11 mouse cellular contexts compared by ENCODE assay signal in genomic region chr11:55410502-55410901, GRCm38 (mm10). TPM values are rescaled to one million over a fixed set of nuclear protein-coding genes. Genes with fewer than 3 reads are reported as not detected.
DNase-seq lines count a peak whose midpoint lies in the region; ATAC-seq and TF ChIP-seq lines count a peak whose summit lies in the region.
"Had no signal": no experiment of that assay in that cellular context is flagged by ENCODE, and none has a peak within 500 bp of the region (broad histone marks: within the 10 kb centered on the region; RNA-seq: fewer than 3 reads in every experiment).

No protein-coding gene starts in this region.

- no peak for TF ChIP-seq CTCF in kidney, adult 2 months (conservative IDR thresholded peaks at IDR 0.05; ENCODE audit: insufficient read depth, insufficient read length, low read depth, low read length)
- no peak for TF ChIP-seq CTCF in lung, postnatal 0 days (IDR thresholded peaks at IDR 0.05)
- TF ChIP-seq CTCF in stomach, postnatal 0 days (IDR thresholded peaks at IDR 0.05; ENCODE audit: low read depth) = no peak

- no peak for DNase-seq in forebrain, embryonic 10.5 days (ENCODE audit: extremely low spot score, low spot score)
- no peak for DNase-seq in forebrain, embryonic 11.5 days (ENCODE audit: low spot score)
- peak; percentile 38 for DNase-seq in kidney, adult 2 months
- DNase-seq in kidney, postnatal 14 days = no peak
- no peak for DNase-seq in lung, postnatal 0 days (ENCODE audit: low spot score)
- DNase-seq in lung, postnatal 4 days = no peak
- no peak for DNase-seq in stomach, postnatal 0 days (ENCODE audit: low spot score)
- DNase-seq: adrenal gland, postnatal 14 days; right cerebral cortex, postnatal 4 days had no signal

- H3K4me1 ChIP-seq in forebrain, embryonic 10.5 days = peaks cover 15% of the 10 kb centered on the region
- no peaks in the 10 kb centered on the region for H3K4me1 ChIP-seq in forebrain, embryonic 11.5 days (replicated peaks; ENCODE audit: control insufficient read depth, insufficient read depth, low read length)
- peaks cover 10% of the 10 kb centered on the region for H3K4me1 ChIP-seq in kidney, adult 2 months (ENCODE audit: control insufficient read depth, insufficient read depth, low read length)
- peaks cover 30% of the 10 kb centered on the region; the same call in 1 of the 2 replicates for H3K4me1 ChIP-seq in lung, postnatal 0 days (ENCODE audit: insufficient read depth, low read depth, low read length)
- H3K4me1 ChIP-seq in stomach, postnatal 0 days (replicated peaks; ENCODE audit: control insufficient read depth, insufficient read depth) = no peaks in the 10 kb centered on the region; the same call in 1 of the 2 replicates

- H3K4me2 ChIP-seq in forebrain, embryonic 11.5 days (ENCODE audit: low read depth, low read length, severe bottlenecking) = no peak overlapping the region
- H3K4me2 ChIP-seq in lung, postnatal 0 days (replicated peaks; ENCODE audit: low read depth, low read length) = no peak overlapping the region
- H3K4me2 ChIP-seq in stomach, postnatal 0 days (replicated peaks; ENCODE audit: low read depth) = no peak overlapping the region
- H3K4me2 ChIP-seq: hindbrain, embryonic 14.5 days had no signal

- peaks cover 71% of the 10 kb centered on the region for H3K36me3 ChIP-seq in forebrain, embryonic 10.5 days (replicated peaks)
- H3K36me3 ChIP-seq in forebrain, embryonic 11.5 days (ENCODE audit: control insufficient read depth, insufficient read depth, low read length) = peaks cover 8% of the 10 kb centered on the region; the same call in 1 of the 2 replicates
- H3K36me3 ChIP-seq in kidney, adult 2 months (ENCODE audit: control insufficient read depth, insufficient read depth, low read length) = peaks cover 2% of the 10 kb centered on the region; the same call in 1 of the 2 replicates
- peaks cover 35% of the 10 kb centered on the region for H3K36me3 ChIP-seq in lung, postnatal 0 days (ENCODE audit: insufficient read depth, low read length)
- peaks cover 35% of the 10 kb centered on the region for H3K36me3 ChIP-seq in stomach, postnatal 0 days (ENCODE audit: control insufficient read depth, insufficient read depth, low read length)

- H3K4me3 ChIP-seq in forebrain, embryonic 10.5 days = no peak overlapping the region
- no peak overlapping the region for H3K4me3 ChIP-seq in forebrain, embryonic 11.5 days (ENCODE audit: low read depth, low read length)
- H3K4me3 ChIP-seq in kidney, adult 2 months (ENCODE audit: insufficient read depth, low read depth, low read length) = no peak overlapping the region
- no peak overlapping the region for H3K4me3 ChIP-seq in lung, postnatal 0 days (ENCODE audit: low read depth, low read length)
- no peak overlapping the region for H3K4me3 ChIP-seq in stomach, postnatal 0 days (ENCODE audit: low read depth, low read length)

- TF ChIP-seq POLR2A in kidney, adult 2 months (IDR thresholded peaks at IDR 0.05; ENCODE audit: low read depth, low read length) = no peak

- no peaks in the 10 kb centered on the region for H3K27me3 ChIP-seq in forebrain, embryonic 10.5 days (ENCODE audit: poor library complexity, severe bottlenecking)
- no peaks in the 10 kb centered on the region for H3K27me3 ChIP-seq in forebrain, embryonic 11.5 days (ENCODE audit: control insufficient read depth, insufficient read depth, low read length)
- no peaks in the 10 kb centered on the region for H3K27me3 ChIP-seq in kidney, adult 2 months (replicated peaks; ENCODE audit: control insufficient read depth, insufficient read depth, low read length)
- no peaks in the 10 kb centered on the region for H3K27me3 ChIP-seq in lung, postnatal 0 days (replicated peaks; ENCODE audit: insufficient read depth, low read length)
- H3K27me3 ChIP-seq in stomach, postnatal 0 days (ENCODE audit: control insufficient read depth, insufficient read depth, low read length) = no peaks in the 10 kb centered on the region

- TF ChIP-seq EP300 in lung, postnatal 0 days (IDR thresholded peaks at IDR 0.05) = no peak
- no peak for TF ChIP-seq EP300 in stomach, postnatal 0 days (optimal IDR thresholded peaks at IDR 0.05)

- no peaks in the 10 kb centered on the region for H3K9me3 ChIP-seq in forebrain, embryonic 10.5 days
- H3K9me3 ChIP-seq in forebrain, embryonic 11.5 days (ENCODE audit: control insufficient read depth, low read length) = no peaks in the 10 kb centered on the region
- no peaks in the 10 kb centered on the region for H3K9me3 ChIP-seq in lung, postnatal 0 days (ENCODE audit: low read length)
- no peaks in the 10 kb centered on the region for H3K9me3 ChIP-seq in stomach, postnatal 0 days (ENCODE audit: control insufficient read depth, low read length)

- no peak overlapping the region for H3K9ac ChIP-seq in forebrain, embryonic 11.5 days (ENCODE audit: low read length)
- no peak overlapping the region for H3K9ac ChIP-seq in lung, postnatal 0 days (replicated peaks; ENCODE audit: low read depth)
- no peak overlapping the region for H3K9ac ChIP-seq in stomach, postnatal 0 days (ENCODE audit: low read length)
- H3K9ac ChIP-seq: hindbrain, embryonic 14.5 days had no signal

- ATAC-seq in forebrain, embryonic 11.5 days (replicated peaks; ENCODE audit: low FRiP score) = no peak
- ATAC-seq in lung, postnatal 0 days = no peak
- ATAC-seq in stomach, postnatal 0 days (ENCODE audit: low FRiP score, low TSS enrichment) = no peak
- no peak for ATAC-seq in CD4-positive, CD25-positive, alpha-beta regulatory T cell, adult 4 months

- peak overlapping the region; percentile 54 for H3K27ac ChIP-seq in forebrain, embryonic 10.5 days
- no peak overlapping the region for H3K27ac ChIP-seq in forebrain, embryonic 11.5 days (ENCODE audit: low read depth, low read length)
- H3K27ac ChIP-seq in kidney, adult 2 months (ENCODE audit: insufficient read depth, low read depth, low read length) = peak overlapping the region; percentile 63
- peak overlapping the region; percentile 43; the same call in 1 of the 2 replicates for H3K27ac ChIP-seq in lung, postnatal 0 days (ENCODE audit: low read length)
- peak overlapping the region; percentile 31; the same call in 1 of the 2 replicates for H3K27ac ChIP-seq in stomach, postnatal 0 days (replicated peaks)
- H3K27ac ChIP-seq: hindbrain, embryonic 14.5 days had no signal

- 62% methylated on average over 3 of the region's 3 CpGs for WGBS in forebrain, embryonic 10.5 days
- WGBS in forebrain, embryonic 11.5 days = 75% methylated on average over 3 of the region's 3 CpGs
- 36% methylated on average over 3 of the region's 3 CpGs for WGBS in kidney, adult 2 months
- 49% methylated on average over 3 of the region's 3 CpGs for WGBS in lung, postnatal 0 days
- WGBS in stomach, postnatal 0 days = 46% methylated on average over 3 of the region's 3 CpGs

RNA-seq across cellular contexts. Expression of gene Sparc, which starts 12.5 kb away (rescaled TPM):
- polyA plus RNA-seq in forebrain, embryonic 10.5 days (2016; fragmentation: Nextera tagmentation; extraction: Ambion mirVana) = 311 and 318 TPM in 2 replicates
- 348 and 407 TPM in 2 replicates for polyA plus RNA-seq in forebrain, embryonic 11.5 days (2014; fragmentation: Nextera tagmentation; extraction: Ambion mirVana)
- 585 and 720 TPM in 2 replicates for polyA plus RNA-seq in kidney, adult 2 months (2012; rRNA removed)
- polyA plus RNA-seq in lung, postnatal 0 days (2015; fragmentation: Nextera tagmentation; extraction: Ambion mirVana) = 3,302 and 3,486 TPM in 2 replicates
- polyA plus RNA-seq in stomach, postnatal 0 days (2015; fragmentation: Nextera tagmentation; extraction: Ambion mirVana) = 1,616 and 1,849 TPM in 2 replicates
- under 1 TPM in 1 of 2 experiments, not detected in 1; 0.28 TPM for polyA plus RNA-seq in CD4-positive, CD25-positive, alpha-beta regulatory T cell, adult 4 months (2017; shearing (Covaris generic))

RNA-seq across cellular contexts. Expression of gene Atox1, which starts 50.5 kb away (rescaled TPM):
- 215 and 218 TPM in 2 replicates for polyA plus RNA-seq in forebrain, embryonic 10.5 days (2016; fragmentation: Nextera tagmentation; extraction: Ambion mirVana)
- polyA plus RNA-seq in forebrain, embryonic 11.5 days (2014; fragmentation: Nextera tagmentation; extraction: Ambion mirVana) = 209 and 211 TPM in 2 replicates
- 698 and 771 TPM in 2 replicates for polyA plus RNA-seq in kidney, adult 2 months (2012; rRNA removed)
- polyA plus RNA-seq in lung, postnatal 0 days (2015; fragmentation: Nextera tagmentation; extraction: Ambion mirVana) = 440 and 498 TPM in 2 replicates
- 508 and 530 TPM in 2 replicates for polyA plus RNA-seq in stomach, postnatal 0 days (2015; fragmentation: Nextera tagmentation; extraction: Ambion mirVana)
- polyA plus RNA-seq in CD4-positive, CD25-positive, alpha-beta regulatory T cell, adult 4 months (2017; shearing (Covaris generic)) = 100 to 1,000 TPM; 157 to 199 TPM

RNA-seq across cellular contexts. Expression of gene G3bp1, which starts 59.0 kb away (rescaled TPM):
- 292 TPM in 2 replicates for polyA plus RNA-seq in forebrain, embryonic 10.5 days (2016; fragmentation: Nextera tagmentation; extraction: Ambion mirVana)
- polyA plus RNA-seq in forebrain, embryonic 11.5 days (2014; fragmentation: Nextera tagmentation; extraction: Ambion mirVana) = 267 and 273 TPM in 2 replicates
- 23.3 and 28.3 TPM in 2 replicates for polyA plus RNA-seq in kidney, adult 2 months (2012; rRNA removed)
- 47.7 and 52.5 TPM in 2 replicates for polyA plus RNA-seq in lung, postnatal 0 days (2015; fragmentation: Nextera tagmentation; extraction: Ambion mirVana)
- 59.5 and 59.8 TPM in 2 replicates for polyA plus RNA-seq in stomach, postnatal 0 days (2015; fragmentation: Nextera tagmentation; extraction: Ambion mirVana)
- 10 to 100 TPM; 61.1 to 74.7 TPM for polyA plus RNA-seq in CD4-positive, CD25-positive, alpha-beta regulatory T cell, adult 4 months (2017; shearing (Covaris generic))

Comparison
In these comparisons a context has a peak if more than half of its experiments do, and no peak if none do; other contexts are left out.
1. RNA of gene Sparc, which starts 12.5 kb away (polyA plus RNA-seq): 3,302 to 3,486 TPM in lung, postnatal 0 days, 1,616 to 1,849 TPM in stomach, postnatal 0 days, 585 to 720 TPM in kidney, adult 2 months, 348 to 407 TPM in forebrain, embryonic 11.5 days and 311 to 318 TPM in forebrain, embryonic 10.5 days; 0.28 TPM in CD4-positive, CD25-positive, alpha-beta regulatory T cell, adult 4 months; every median in the first group is over 100 times any median in the second.